Mouse (Mus musculus) thymus, adult 2 months (tissue): ENCODE data around the gene 1700013G24Rik.

Source experiments
- CTCF ChIP-seq: fragments of 200-500 bp; IDR thresholded peaks from 2 replicates; pipeline ENCODE4 v1.5.1; 2012; ENCODE audit warnings: mild to moderate bottlenecking, control low read depth, low read length, moderate library complexity, borderline replicate concordance; ENCODE audit not compliant: control insufficient read depth, poor library complexity, insufficient read depth; ENCODE audit errors: extremely low read depth
- POLR2A ChIP-seq: fragments of 200-500 bp; IDR thresholded peaks from 2 replicates; pipeline ENCODE4 v1.6.1; 2012; ENCODE audit warnings: mild to moderate bottlenecking, low read length, control low read depth, moderate library complexity; ENCODE audit not compliant: control insufficient read depth, poor library complexity, insufficient read depth; ENCODE audit errors: extremely low read depth

GRCm38 (mm10) chr4:137476065-137476760 is 23.1 kb downstream of the 1700013G24Rik start:
- TF ChIP-seq CTCF (no peak), POLR2A (no peak)
